Mouse (Mus musculus): Measurements from ENCODE around the gene Mras. TPM values are rescaled to one million over a fixed set of nuclear protein-coding genes. Genes with fewer than 3 reads are reported as not detected.

Mras gene
- polyA plus RNA-seq, 1 experiment from 2014 or later, result 29.6 TPM

GRCm38 (mm10) chr9:99368431-99368830, 68.8 kb downstream of the Mras start:
- H3K4me2 ChIP-seq (replicated peaks), result no peak overlapping the region
- H3K36me3 ChIP-seq, result no peaks in the 10 kb centered on the region
- no peak overlapping the region for H3K27ac ChIP-seq
- no peak for ATAC-seq (ENCODE audit: low FRiP score, low read depth)
- H3K27me3 ChIP-seq, result 0 out of 2 replicates have a peak, but pooled peaks cover 1% of the 10 kb centered on the region
- WGBS, result 70% methylated on average over 7 of the region's 7 CpGs
- no peaks in the 10 kb centered on the region for H3K4me1 ChIP-seq
- no peak overlapping the region for H3K4me3 ChIP-seq
- no peak overlapping the region for H3K9ac ChIP-seq
- H3K9me3 ChIP-seq, result no peaks in the 10 kb centered on the region

GRCm38 (mm10) chr9:99365906-99366305, 71.3 kb downstream of the Mras start:
- Histone ChIP-seq H3K9ac (no peak overlapping the region), H3K36me3 (no peaks in the 10 kb centered on the region), H3K9me3 (no peaks in the 10 kb centered on the region), H3K4me3 (no peak overlapping the region), H3K4me2 (replicated peaks) (no peak overlapping the region), H3K27me3 (peaks cover 11% of the 10 kb centered on the region; the same call in 1 of the 2 replicates), H3K4me1 (no peaks in the 10 kb centered on the region), H3K27ac (no peak overlapping the region)
- no peak for ATAC-seq (ENCODE audit: low FRiP score, low read depth)
- 76% methylated on average over 3 of the region's 3 CpGs for WGBS

- 52% methylated on average over 8 of the region's 8 CpGs for WGBS
- no peak overlapping the region for H3K9ac ChIP-seq
- H3K27ac ChIP-seq, result no peak overlapping the region
- H3K4me3 ChIP-seq, result no peak overlapping the region
- H3K4me2 ChIP-seq (replicated peaks), result no peak overlapping the region
- H3K27me3 ChIP-seq, result peaks cover 38% of the 10 kb centered on the region
- H3K9me3 ChIP-seq, result no peaks in the 10 kb centered on the region
- no peaks in the 10 kb centered on the region for H3K36me3 ChIP-seq
- peaks cover 5% of the 10 kb centered on the region for H3K4me1 ChIP-seq
- ATAC-seq (ENCODE audit: low FRiP score, low read depth), result no peak
These were observed 74.1 kb downstream of the Mras start for GRCm38 (mm10) chr9:99363076-99363475.

GRCm38 (mm10) chr9:99361946-99362345, 75.2 kb downstream of the Mras start:
- no peaks in the 10 kb centered on the region for H3K9me3 ChIP-seq
- 85% methylated on average over 9 of the region's 9 CpGs for WGBS
- peaks cover 49% of the 10 kb centered on the region for H3K27me3 ChIP-seq
- H3K4me3 ChIP-seq, result no peak overlapping the region
- ATAC-seq (ENCODE audit: low FRiP score, low read depth), result no peak
- peaks cover 15% of the 10 kb centered on the region for H3K4me1 ChIP-seq
- H3K9ac ChIP-seq, result no peak overlapping the region
- H3K4me2 ChIP-seq (replicated peaks), result no peak overlapping the region
- H3K36me3 ChIP-seq, result no peaks in the 10 kb centered on the region
- no peak overlapping the region for H3K27ac ChIP-seq

GRCm38 (mm10) chr9:99359012-99359411, 78.2 kb downstream of the Mras start:
- Histone ChIP-seq H3K36me3 (no peaks in the 10 kb centered on the region), H3K9ac (no peak overlapping the region), H3K4me1 (peaks cover 15% of the 10 kb centered on the region), H3K9me3 (no peaks in the 10 kb centered on the region), H3K4me2 (replicated peaks) (no peak overlapping the region), H3K27me3 (peaks cover 78% of the 10 kb centered on the region), H3K27ac (no peak overlapping the region), H3K4me3 (no peak overlapping the region)
- 86% methylated on average over 15 of the region's 15 CpGs for whole genome bisulfite sequencing
- ATAC-seq (ENCODE audit: low FRiP score, low read depth), result no peak

- Histone ChIP-seq H3K4me2 (replicated peaks) (peak within 1 kb of the TSS; percentile 96), H3K27ac (no peak within 1 kb of the TSS), H3K4me1 (peaks cover 15% of the 10 kb centered on the region), H3K9me3 (no peaks in the 10 kb centered on the region), H3K36me3 (no peaks in the 10 kb centered on the region), H3K27me3 (peaks cover 74% of the 10 kb centered on the region), H3K9ac (peak within 1 kb of the TSS; percentile 61), H3K4me3 (peak within 1 kb of the TSS; percentile 53)
- ATAC-seq (ENCODE audit: low FRiP score, low read depth), result peak; percentile 79
- under 1% methylated on average over 66 of the region's 66 CpGs for WGBS
These were observed 79.1 kb downstream of the Mras start, which contains the start of gene Esyt3 for GRCm38 (mm10) chr9:99357921-99358692. Gene Esyt3 (minus strand): TSS chr9:99358557.

- H3K27me3 ChIP-seq, result peaks cover 74% of the 10 kb centered on the region
These were observed 79.6 kb downstream of the Mras start for GRCm38 (mm10) chr9:99357561-99357920.

GRCm38 (mm10) chr9:99355971-99356370, 81.2 kb downstream of the Mras start:
- ATAC-seq (ENCODE audit: low FRiP score, low read depth), result no peak
- Histone ChIP-seq H3K9me3 (no peaks in the 10 kb centered on the region), H3K4me3 (no peak overlapping the region), H3K27me3 (peaks cover 67% of the 10 kb centered on the region), H3K4me1 (peaks cover 15% of the 10 kb centered on the region), H3K4me2 (replicated peaks) (no peak overlapping the region), H3K9ac (no peak overlapping the region), H3K36me3 (no peaks in the 10 kb centered on the region), H3K27ac (no peak overlapping the region)
- 29% methylated on average over 5 of the region's 5 CpGs for WGBS

More at GRCm38 (mm10) chr9:99357561-99357920, 79.6 kb downstream of the Mras start:
- Histone ChIP-seq H3K27ac (no peak overlapping the region), H3K9me3 (no peaks in the 10 kb centered on the region), H3K4me3 (peak overlapping the region; percentile 53), H3K9ac (peak overlapping the region; percentile 61), H3K4me2 (replicated peaks) (peak overlapping the region; percentile 96), H3K4me1 (peaks cover 15% of the 10 kb centered on the region), H3K36me3 (no peaks in the 10 kb centered on the region)
- no peak for ATAC-seq (ENCODE audit: low FRiP score, low read depth)
- WGBS, result 5% methylated on average over 19 of the region's 19 CpGs

- H3K4me2 ChIP-seq (replicated peaks), result no peak overlapping the region
- no peak for ATAC-seq (ENCODE audit: low FRiP score, low read depth)
- 67% methylated on average over 5 of the region's 5 CpGs for WGBS
- no peak overlapping the region for H3K27ac ChIP-seq
- no peak overlapping the region for H3K9ac ChIP-seq
- H3K27me3 ChIP-seq, result peaks cover 57% of the 10 kb centered on the region
- H3K36me3 ChIP-seq, result no peaks in the 10 kb centered on the region
- H3K4me3 ChIP-seq, result no peak overlapping the region
- peaks cover 15% of the 10 kb centered on the region for H3K4me1 ChIP-seq
- no peaks in the 10 kb centered on the region for H3K9me3 ChIP-seq
These were observed 82.4 kb downstream of the Mras start for GRCm38 (mm10) chr9:99354796-99355195.

- ATAC-seq (ENCODE audit: low FRiP score, low read depth), result no peak
- Histone ChIP-seq H3K27me3 (peaks cover 43% of the 10 kb centered on the region), H3K4me3 (no peak overlapping the region), H3K9me3 (no peaks in the 10 kb centered on the region), H3K4me1 (peaks cover 13% of the 10 kb centered on the region), H3K27ac (no peak overlapping the region), H3K4me2 (replicated peaks) (no peak overlapping the region), H3K9ac (no peak overlapping the region), H3K36me3 (no peaks in the 10 kb centered on the region)
- 63% methylated on average over 6 of the region's 6 CpGs for WGBS
These were observed 83.8 kb downstream of the Mras start for GRCm38 (mm10) chr9:99353390-99353789.

GRCm38 (mm10) chr9:99352964-99353363, 84.2 kb downstream of the Mras start:
- no peak overlapping the region for H3K4me2 ChIP-seq (replicated peaks)
- 70% methylated on average over 4 of the region's 4 CpGs for WGBS
- peaks cover 9% of the 10 kb centered on the region; the same call in 1 of the 2 replicates for H3K4me1 ChIP-seq
- H3K27me3 ChIP-seq, result peaks cover 39% of the 10 kb centered on the region
- H3K36me3 ChIP-seq, result no peaks in the 10 kb centered on the region
- no peaks in the 10 kb centered on the region for H3K9me3 ChIP-seq
- no peak overlapping the region for H3K4me3 ChIP-seq
- no peak overlapping the region for H3K9ac ChIP-seq
- no peak overlapping the region for H3K27ac ChIP-seq
- ATAC-seq (ENCODE audit: low FRiP score, low read depth), result no peak

GRCm38 (mm10) chr9:99345351-99345792, 91.8 kb downstream of the Mras start:
- Histone ChIP-seq H3K4me1 (0 out of 2 replicates have a peak, but pooled peaks cover 5% of the 10 kb centered on the region), H3K4me3 (no peak overlapping the region), H3K9ac (no peak overlapping the region), H3K4me2 (replicated peaks) (no peak overlapping the region), H3K36me3 (no peaks in the 10 kb centered on the region), H3K27me3 (no peaks in the 10 kb centered on the region), H3K27ac (no peak overlapping the region), H3K9me3 (no peaks in the 10 kb centered on the region)
- WGBS, result 39% methylated on average over 4 of the region's 4 CpGs
- no peak for ATAC-seq (ENCODE audit: low FRiP score, low read depth)

GRCm38 (mm10) chr9:99341600-99341999, 95.6 kb downstream of the Mras start:
- Histone ChIP-seq H3K36me3 (no peaks in the 10 kb centered on the region), H3K9ac (no peak overlapping the region), H3K9me3 (no peaks in the 10 kb centered on the region), H3K4me3 (no peak overlapping the region), H3K4me1 (peaks cover 17% of the 10 kb centered on the region), H3K4me2 (replicated peaks) (no peak overlapping the region), H3K27ac (no peak overlapping the region), H3K27me3 (no peaks in the 10 kb centered on the region)
- 61% methylated on average over 3 of the region's 3 CpGs for WGBS
- ATAC-seq (ENCODE audit: low FRiP score, low read depth), result no peak
